Comparison of ENCODE assay signal across 8 mouse cellular contexts in genomic region chr2:118545242-118546103, GRCm38 (mm10). TPM values are rescaled to one million over a fixed set of nuclear protein-coding genes. Genes with fewer than 3 reads are reported as not detected.
DNase-seq lines count a peak whose midpoint lies in the region; ATAC-seq and TF ChIP-seq lines count a peak whose summit lies in the region.

No protein-coding gene starts in this region.

- 0 out of 2 replicates have a peak, but pooled peaks have one; percentile 10 for ATAC-seq in lung, embryonic 15.5 days (ENCODE audit: borderline replicate concordance, extremely low read depth, low FRiP score, low TSS enrichment)

- WGBS in lung, embryonic 15.5 days = 16% methylated on average over 23 of the region's 23 CpGs

- H3K36me3 ChIP-seq in ES-E14 (ENCODE audit: control insufficient read depth, insufficient read depth, low read length, poor library complexity, severe bottlenecking) = peaks cover 5% of the 10 kb centered on the region; the same call in 1 of the 2 replicates
- H3K36me3 ChIP-seq in lung, embryonic 15.5 days = no peaks in the 10 kb centered on the region

- DNase-seq in ES-E14 (ENCODE audit: low read depth, low spot score) = peak; percentile 62
- DNase-seq in cerebellum, adult 8-10 months = peak; percentile 94
- DNase-seq in forelimb bud, embryonic 11.5 days (ENCODE audit: low read depth, low spot score) = peak; percentile 75
- DNase-seq in heart, postnatal 4 days = peak; percentile 96
- peak; percentile 76 to 87 for DNase-seq in layer of hippocampus, adult 8-10 months (ENCODE audit: low spot score in 2 of 2)
- peak; percentile 78 for DNase-seq in ovary, postnatal 10 days (ENCODE audit: low spot score)
- peak; percentile 86 to 93 for DNase-seq in thymus, postnatal 10 days (ENCODE audit: low spot score in 2 of 2)

- in situ Hi-C loops in ES-E14 (cut with MboI; ENCODE audit: low sequenced_read_pairs in 2 of 2, unreplicated experiment in 2 of 2) = no loop called here

- peak overlapping the region in 1 of 2 experiments; percentile 16; a peak in 1 of 4 replicates for H3K4me3 ChIP-seq in ES-E14 (ENCODE audit: insufficient read depth in 1 of 2, low read depth in 1 of 2, low read length in 2 of 2, poor library complexity in 1 of 2, severe bottlenecking in 1 of 2)
- peak overlapping the region; percentile 19 for H3K4me3 ChIP-seq in lung, embryonic 15.5 days

- no peaks in the 10 kb centered on the region for H3K9me3 ChIP-seq in ES-E14 (ENCODE audit: control insufficient read depth, insufficient read depth, low read depth, low read length)
- H3K9me3 ChIP-seq in lung, embryonic 15.5 days = no peaks in the 10 kb centered on the region

- peak overlapping the region; percentile 41; the same call in 1 of the 2 replicates for H3K9ac ChIP-seq in ES-E14 (ENCODE audit: insufficient read depth, low read depth, low read length, poor library complexity, severe bottlenecking)
- peak overlapping the region; percentile 29 for H3K9ac ChIP-seq in lung, embryonic 15.5 days

- H3K27me3 ChIP-seq in lung, embryonic 15.5 days = no peaks in the 10 kb centered on the region

- H3K27ac ChIP-seq in ES-E14 (ENCODE audit: insufficient read depth, low read depth, low read length, poor library complexity, severe bottlenecking) = no peak overlapping the region
- peak overlapping the region; percentile 98 for H3K27ac ChIP-seq in lung, embryonic 15.5 days

- H3K4me2 ChIP-seq in lung, embryonic 15.5 days = peak overlapping the region; percentile 79

- peaks cover 19 to 44% of the 10 kb centered on the region in 2 experiments for H3K4me1 ChIP-seq in ES-E14 (ENCODE audit: control insufficient read depth in 2 of 2, insufficient read depth in 2 of 2, low read length in 2 of 2, poor library complexity in 1 of 2)
- H3K4me1 ChIP-seq in lung, embryonic 15.5 days = peaks cover 90% of the 10 kb centered on the region

TF ChIP-seq in ES-E14, 5 proteins besides CTCF, POLR2A, EP300 and RAD21:
- TF ChIP-seq MAFK (IDR thresholded peaks at IDR 0.05; ENCODE audit: insufficient read depth, low read depth, low read length) = no peak
- TF ChIP-seq HCFC1 (IDR thresholded peaks at IDR 0.05; ENCODE audit: borderline replicate concordance, insufficient read depth, low read length) = no peak
- TF ChIP-seq ZNF384 (IDR thresholded peaks at IDR 0.05; ENCODE audit: low read depth, low read length) = no peak
- TF ChIP-seq ZC3H11A (IDR thresholded peaks at IDR 0.05; ENCODE audit: borderline replicate concordance, low read depth, low read length) = no peak
- no peak for TF ChIP-seq CHD2 (IDR thresholded peaks at IDR 0.05; ENCODE audit: low read depth, low read length)

RNA-seq across cellular contexts. Expression of gene Bmf, which starts 4.0 kb away (rescaled TPM):
- total RNA-seq in ES-E14 (2012; rRNA removed) = 9.1 and 14.1 TPM in 2 replicates
- 1 to 10 TPM; 4.2 to 7.6 TPM for total RNA-seq in heart, postnatal 4 days (2021)
- total RNA-seq in layer of hippocampus, adult 8-10 months (2022) = 1 to 10 TPM; 2.0 to 8.6 (median 4.1) TPM
- 5.5 and 8.5 TPM in 2 replicates for polyA plus RNA-seq in lung, embryonic 15.5 days (2015; fragmentation: Nextera tagmentation; extraction: Ambion mirVana)

RNA-seq across cellular contexts. Expression of gene Bub1b, which starts 52.5 kb away (rescaled TPM):
- total RNA-seq in ES-E14 (2012; rRNA removed) = 115 and 121 TPM in 2 replicates
- 10 to 100 TPM; 39.5 to 50.3 TPM for total RNA-seq in heart, postnatal 4 days (2021)
- total RNA-seq in layer of hippocampus, adult 8-10 months (2022) = 1 to 10 TPM; 2.1 to 3.3 (median 2.3) TPM
- 114 and 115 TPM in 2 replicates for polyA plus RNA-seq in lung, embryonic 15.5 days (2015; fragmentation: Nextera tagmentation; extraction: Ambion mirVana)

Comparison
In these comparisons a context has a peak if more than half of its experiments do, and no peak if none do; other contexts are left out.
1. RNA of gene Bub1b, which starts 52.5 kb away (total RNA-seq): 115 to 121 TPM in ES-E14 and 39.5 to 50.3 TPM in heart, postnatal 4 days; 2.1 to 3.3 TPM in layer of hippocampus, adult 8-10 months; every median in the first group is over 4 times any median in the second.
2. Peak in every context shown above with its lines, with median percentiles within 50 percentile points of each other: DNase-seq.